Mouse (Mus musculus) right cerebral cortex, adult 18-20 months (tissue): ENCODE data around the gene Mip.
A peak's percentile ranks its signal among the peaks of the same experiment; 100 is the strongest.
"Not testable (repeated sequence)": the region's sequence is repeated elsewhere in the genome, so short reads cannot be mapped to it uniquely, and the experiment has no call there.

Experiments
- DNase-seq: peaks from one replicate; pipeline ENCODE4 v3.0.0; 2022; ENCODE audit warnings: mixed read lengths

The Mip gene

GRCm38 (mm10) chr10:128250565-128250964 is 24.9 kb downstream of the Mip start:
- no peak for DNase-seq

DNA sequence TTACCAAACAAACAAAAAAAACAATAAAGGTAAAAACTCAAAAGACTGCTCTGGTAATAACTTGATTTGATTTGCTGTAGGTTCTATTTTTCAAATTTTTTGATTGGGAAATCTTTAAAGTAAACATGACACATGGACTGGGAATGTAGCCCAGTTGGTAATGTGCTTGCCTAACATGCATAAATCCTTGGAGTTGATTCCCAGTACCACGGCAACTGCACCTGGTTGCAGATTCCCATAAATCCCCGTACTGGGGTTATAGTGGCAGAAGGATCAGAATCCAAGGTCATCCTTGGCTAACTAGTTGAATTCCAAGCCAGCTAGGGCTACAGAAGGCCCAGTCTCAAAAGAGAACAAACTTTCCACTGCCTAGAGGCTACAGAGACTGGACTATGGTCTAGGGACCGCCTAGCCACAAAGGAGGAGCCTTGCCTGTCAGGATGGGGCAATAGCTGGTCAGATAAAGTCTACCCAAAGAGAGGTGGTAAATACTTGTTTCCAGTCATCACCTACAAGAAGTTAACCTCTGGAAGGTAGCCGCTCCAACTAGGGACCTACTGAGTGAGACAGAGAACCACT is 28.1 kb downstream of the Mip start, which contains the start of gene Apon:
Apon (plus strand) TSS at position 420 of the 579 bp plus-strand sequence.
- no peak for DNase-seq

GRCm38 (mm10) chr10:128255925-128256324 is 30.3 kb downstream of the Mip start:
- no peak for DNase-seq

DNA sequence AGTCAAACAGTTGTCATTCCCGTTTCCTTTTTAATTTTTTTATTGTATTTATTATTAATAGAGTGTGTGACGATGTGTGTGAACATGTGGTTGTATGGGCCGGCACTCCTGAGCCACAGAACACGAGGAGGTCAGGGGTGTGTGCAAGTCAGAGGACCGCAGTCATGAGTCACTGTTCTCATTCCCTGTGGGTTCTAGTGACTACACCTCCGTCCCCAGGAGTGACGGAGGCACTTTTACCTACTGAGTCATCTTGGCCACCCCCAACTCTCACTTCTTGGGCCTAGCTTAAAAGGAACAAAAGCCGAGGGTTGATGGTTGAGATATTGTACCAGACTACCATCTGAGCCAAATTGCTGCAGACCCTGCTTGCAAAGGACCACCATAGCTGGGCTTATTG is 30.7 kb downstream of the Mip start:
- DNase-seq = peak; percentile 39

DNA sequence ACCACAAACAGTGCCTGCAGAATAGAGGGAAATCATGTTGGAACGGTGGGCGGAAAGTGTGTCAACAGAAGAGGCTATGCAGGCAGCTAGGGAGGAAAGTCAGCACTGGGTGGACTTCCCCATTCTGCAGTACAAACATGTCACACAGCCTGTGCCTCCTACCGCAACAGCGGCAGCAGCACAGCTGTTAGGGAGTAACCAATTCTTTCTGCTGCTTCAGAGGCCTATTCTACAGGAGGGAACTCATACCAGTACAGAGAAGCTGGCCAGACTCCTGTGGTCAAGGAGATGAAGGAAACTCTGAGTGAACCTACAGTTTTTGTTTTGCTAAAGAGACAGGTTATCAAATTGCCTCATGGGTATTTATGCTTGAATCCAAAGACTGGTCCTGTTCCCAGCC is 33.3 kb downstream of the Mip start:
- DNase-seq = no peak

GRCm38 (mm10) chr10:128259946-128260345 is 34.3 kb downstream of the Mip start:
- no peak for DNase-seq

DNA sequence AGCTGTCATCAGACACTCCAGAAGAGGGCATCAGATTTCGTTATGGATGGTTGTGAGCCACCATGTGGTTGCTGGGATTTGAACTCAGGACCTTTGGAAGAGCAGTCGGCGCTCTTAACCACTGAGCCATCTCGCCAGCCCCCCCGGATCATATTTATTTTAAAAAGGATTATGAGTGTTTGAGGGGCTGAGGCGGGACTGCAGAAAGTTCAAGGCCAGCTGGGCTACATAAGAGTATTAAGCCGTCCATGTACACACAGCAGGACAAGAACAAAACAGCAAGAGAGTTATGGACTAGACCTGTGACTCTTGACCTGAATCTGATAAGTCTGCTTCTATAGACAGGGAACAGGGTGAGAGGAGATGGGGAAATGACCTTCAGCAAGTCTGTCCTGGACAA is 34.7 kb downstream of the Mip start:
- not testable (repeated sequence) for DNase-seq

- no peak for DNase-seq
These were observed 36.7 kb downstream of the Mip start for GRCm38 (mm10) chr10:128262300-128262699.

DNA sequence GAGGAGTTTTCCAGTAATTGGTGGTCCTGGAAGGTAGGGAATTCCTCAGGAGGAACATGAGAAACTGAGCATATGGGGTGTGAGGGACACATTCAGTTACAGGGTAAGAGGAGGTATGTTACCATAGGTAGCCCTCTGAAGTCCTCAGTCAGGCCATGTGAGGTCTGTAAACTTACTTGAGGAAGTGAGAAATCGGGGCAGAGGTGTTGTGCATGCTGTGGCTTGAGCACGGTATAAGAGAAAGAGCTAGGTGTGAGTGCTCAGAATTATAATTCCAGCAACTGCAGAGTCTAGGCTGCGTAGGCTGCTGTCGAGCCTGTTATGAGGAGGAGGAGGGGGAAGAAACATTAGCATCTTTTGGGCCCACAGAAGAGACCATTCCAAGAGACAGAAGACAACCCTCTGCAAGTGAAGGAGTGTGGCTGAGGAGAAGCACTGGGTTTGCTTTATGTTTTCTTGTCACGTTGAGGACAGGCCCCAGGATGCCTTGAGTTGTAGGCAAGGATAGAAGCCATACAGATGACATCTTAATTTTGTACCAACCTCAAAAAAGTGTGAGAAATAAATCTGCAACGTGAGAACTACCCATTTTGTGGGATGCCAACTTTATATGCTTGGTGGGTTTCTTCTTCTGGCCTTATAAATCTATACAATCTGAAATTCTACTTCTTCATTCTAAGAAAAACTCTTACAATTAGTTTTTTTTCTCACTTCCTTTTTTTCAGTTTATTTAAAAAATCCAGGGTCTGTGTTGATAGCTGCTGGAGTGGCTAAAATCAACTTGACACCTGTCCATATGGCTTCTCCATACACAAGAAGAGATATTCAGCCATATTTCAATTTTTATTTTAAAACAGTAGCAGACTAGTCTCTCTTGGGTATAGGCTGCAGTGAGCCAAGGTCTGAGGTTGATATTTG is 38.0 kb downstream of the Mip start:
- peak; percentile 42 for DNase-seq

DNA sequence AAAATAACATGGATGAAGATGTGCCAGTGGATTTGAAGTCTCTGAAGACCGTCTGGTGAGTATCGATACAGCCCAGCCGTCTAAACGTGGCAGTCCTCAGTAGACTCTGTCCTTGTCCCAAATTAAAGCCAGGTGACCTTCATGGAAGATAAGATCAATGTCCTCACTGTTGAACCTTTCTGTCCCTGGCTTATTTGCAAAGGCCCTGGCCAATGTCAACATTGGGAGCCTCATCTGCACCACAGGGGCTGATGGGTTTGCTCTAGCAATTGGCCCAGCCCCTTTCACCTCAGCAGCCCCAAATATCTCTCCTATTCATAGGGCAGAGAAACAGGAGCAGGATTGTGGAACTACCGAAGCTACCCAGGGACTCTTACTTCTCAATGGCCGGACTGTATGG is 42.7 kb downstream of the Mip start, which contains the start of gene Apof:
Apof (plus strand) TSS at position 301 of the 400 bp plus-strand sequence.
- no peak for DNase-seq

DNA sequence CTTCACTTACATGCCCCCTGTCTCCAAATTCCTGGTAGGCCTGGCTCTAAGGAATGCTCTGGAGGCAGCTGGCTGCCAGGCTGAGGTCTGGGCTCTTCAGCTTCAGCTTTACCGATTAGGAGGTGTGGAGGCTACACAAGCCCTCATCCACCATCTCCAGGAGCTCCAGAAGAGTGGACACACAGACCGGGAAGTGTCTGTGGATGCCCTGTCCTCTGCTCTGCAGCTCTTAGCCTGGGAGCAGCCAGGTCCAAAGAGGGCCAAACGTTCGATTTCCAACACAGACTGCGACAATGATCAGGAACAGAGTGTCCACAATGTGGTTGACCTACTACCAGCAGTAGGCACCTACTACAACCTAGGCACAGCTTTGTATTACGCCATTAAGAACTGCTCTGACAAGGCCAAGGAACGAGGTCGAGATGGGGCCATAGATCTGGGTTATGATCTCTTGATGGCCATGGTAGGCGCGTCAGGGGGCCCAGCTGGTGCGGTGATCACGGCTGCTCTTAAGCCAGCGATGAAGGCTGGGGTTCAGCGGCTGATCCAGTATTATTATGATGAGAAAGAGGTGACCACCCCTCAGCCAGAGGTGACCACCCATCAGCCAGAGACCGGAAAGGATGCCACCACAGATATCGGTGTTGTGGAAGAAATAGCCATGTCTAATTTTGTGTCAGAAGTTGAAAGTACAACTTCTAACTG is 43.7 kb downstream of the Mip start:
- no peak for DNase-seq

GRCm38 (mm10) chr10:128270287-128270841 is 44.7 kb downstream of the Mip start, which contains the start of gene Stat2:
Gene Stat2, plus strand, starts transcription at chr10:128270559.
- peak; percentile 98 for DNase-seq

GRCm38 (mm10) chr10:128270866-128271265 is 45.2 kb downstream of the Mip start:
- no peak for DNase-seq

GRCm38 (mm10) chr10:128271883-128272282 is 46.2 kb downstream of the Mip start:
- DNase-seq = no peak

GRCm38 (mm10) chr10:128272819-128273439 is 47.3 kb downstream of the Mip start:
- DNase-seq = not testable (repeated sequence)

- DNase-seq = not testable (repeated sequence)
These were observed 49.7 kb downstream of the Mip start for GRCm38 (mm10) chr10:128275374-128275773.

- no peak for DNase-seq
These were observed 52.5 kb downstream of the Mip start for GRCm38 (mm10) chr10:128278158-128278557.

DNA sequence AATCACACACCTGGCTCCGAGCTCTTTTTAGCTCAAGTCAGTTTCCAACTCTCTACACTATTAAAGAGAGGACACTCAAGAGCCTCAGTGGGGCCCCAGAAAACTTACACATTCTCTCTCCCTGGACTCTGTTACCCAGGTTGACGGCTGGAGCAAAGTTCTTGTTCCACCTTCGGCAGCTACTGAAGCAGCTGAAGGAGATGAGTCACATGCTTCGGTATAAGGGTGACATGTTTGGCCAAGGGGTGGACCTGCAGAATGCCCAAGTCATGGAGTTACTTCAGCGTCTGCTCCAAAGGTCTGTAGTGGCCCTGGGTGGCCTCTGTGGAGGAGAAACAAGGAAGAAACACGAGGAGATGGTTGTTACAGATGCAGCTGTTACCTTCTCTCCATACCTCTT is 55.3 kb downstream of the Mip start:
- no peak for DNase-seq
